Mouse (Mus musculus): ENCODE measurements around the gene Tmem212. TPM values are rescaled to one million over a fixed set of nuclear protein-coding genes. Genes with fewer than 3 reads are reported as not detected.

Gene Tmem212
- total RNA-seq, 2 experiments from 2014 or later = not detected

DNA sequence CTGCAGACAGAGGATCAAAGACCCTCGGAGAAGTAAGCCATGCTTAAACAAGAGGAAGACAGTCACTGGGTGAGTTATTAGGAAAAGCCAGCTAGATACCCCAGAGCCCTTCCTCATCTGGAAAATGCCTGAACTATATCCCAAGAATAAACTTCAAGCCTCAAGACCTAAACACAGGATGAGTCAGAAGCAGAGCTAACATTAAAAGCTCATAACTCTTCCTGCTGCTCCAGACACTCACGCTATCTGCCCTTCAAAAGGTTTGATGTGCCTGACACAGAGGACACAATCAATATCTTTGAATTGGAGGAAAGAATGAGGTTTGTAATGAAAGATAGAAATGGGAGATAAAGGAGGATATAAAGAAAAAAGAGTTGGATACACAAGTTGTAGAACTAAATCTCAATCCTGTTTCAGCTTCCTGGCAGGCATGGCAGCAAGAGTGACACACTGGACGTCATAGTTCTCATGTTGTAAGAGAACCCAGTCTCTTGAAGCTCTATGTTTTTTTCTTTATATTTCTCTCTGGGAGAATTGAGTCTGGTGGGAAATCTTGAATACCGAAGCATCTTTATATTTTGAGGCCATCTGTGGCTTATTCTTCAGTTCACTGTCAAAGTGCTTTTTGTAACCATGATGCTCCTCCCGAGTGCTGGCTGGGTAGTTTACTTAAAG is 37.6 kb downstream of the Tmem212 start:
- no peak for ATAC-seq (replicated peaks; ENCODE audit: low FRiP score, poor library complexity, severe bottlenecking)

DNA sequence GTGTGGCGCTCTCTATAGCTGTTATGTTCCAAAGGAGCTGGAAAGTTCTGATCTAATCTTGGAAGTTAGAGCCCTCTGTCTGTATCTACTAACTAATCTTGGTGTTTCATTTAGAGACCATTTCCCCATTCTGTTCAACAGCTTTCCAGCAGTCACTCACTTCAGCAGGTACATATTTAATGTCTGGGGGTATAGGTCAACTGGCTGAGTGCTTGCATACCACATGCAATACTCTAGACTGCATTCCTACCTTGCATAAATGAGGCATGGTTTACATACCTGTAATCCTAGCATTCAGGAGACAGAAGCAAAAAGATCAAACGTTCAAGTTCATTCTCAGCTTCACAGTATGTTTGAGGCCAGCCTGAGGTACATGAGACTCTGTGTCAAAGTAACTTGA is 39.9 kb downstream of the Tmem212 start:
- ATAC-seq (replicated peaks; ENCODE audit: low FRiP score, poor library complexity, severe bottlenecking) = no peak

DNA sequence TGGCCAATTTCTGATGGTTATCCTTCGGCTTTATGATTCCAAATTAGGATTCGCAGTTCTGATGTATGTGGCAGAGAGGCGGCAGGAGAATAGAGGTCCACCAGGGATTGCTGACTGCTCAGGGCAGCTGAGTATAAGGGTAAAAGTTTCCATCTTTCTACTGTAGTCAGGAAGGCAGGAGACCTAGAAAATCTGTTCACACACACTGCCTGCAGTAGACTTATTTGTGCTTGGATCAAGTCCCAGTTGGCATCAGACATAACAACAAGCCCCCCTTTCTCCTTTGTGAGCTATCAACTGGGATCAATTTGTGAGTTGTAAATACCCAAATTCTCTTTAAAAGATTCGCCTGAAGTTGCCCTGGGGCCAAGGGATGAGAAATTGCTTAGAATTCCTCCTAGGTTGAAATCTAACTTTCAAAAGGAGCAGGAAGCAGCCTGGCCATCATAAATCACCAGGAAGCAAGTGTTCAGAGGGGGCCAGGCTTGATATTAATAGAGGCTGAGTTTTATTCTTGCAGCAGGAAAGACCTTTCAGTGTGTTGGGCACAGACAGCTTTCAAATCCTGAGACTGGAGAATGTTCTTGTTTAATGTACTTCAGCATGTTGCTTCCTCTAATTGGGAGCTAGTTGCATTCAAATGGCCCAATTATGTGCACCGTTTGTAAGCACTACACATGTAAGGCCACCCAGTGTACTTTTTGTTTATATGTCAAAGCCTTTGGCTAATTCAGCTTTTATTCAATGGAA is 41.6 kb downstream of the Tmem212 start:
- no peak for ATAC-seq (replicated peaks; ENCODE audit: low FRiP score, poor library complexity, severe bottlenecking)

DNA sequence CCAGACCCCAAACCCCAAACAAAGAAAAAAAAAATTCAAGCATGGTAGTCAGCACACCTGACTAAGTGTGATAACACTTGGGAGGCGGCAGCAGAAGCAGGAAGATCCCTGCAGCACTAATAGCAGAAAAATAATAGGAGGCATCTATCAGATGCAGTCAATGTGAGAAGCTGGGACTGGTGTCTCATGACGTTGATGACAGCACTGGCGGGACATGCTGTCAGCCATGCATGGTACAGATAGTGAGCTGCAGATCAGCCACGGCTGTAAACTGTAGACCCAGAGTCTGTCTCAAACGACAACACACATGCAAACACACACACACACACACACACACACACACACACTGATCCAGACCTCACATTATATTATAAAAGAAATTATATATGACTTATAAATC is 52.9 kb downstream of the Tmem212 start:
- no peak for ATAC-seq (replicated peaks; ENCODE audit: low FRiP score, poor library complexity, severe bottlenecking)

DNA sequence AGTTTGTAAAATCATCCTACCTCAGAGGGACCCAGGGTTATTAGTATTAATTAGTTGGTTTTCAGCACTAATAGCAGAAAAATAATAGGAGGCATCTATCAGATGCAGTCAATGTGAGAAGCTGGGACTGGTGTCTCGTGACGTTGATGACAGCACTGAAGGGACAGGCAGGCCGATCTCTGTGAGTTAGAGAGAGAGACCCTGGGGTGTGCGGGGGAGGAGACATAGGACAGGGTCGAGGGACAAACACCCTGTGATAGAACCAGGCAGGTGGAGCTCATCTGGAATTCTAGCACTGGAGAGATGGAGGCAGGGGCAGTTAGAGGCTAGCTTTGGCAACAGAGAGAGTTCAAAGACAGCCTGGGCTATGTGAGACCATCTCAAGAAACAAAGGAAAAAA is 53.3 kb downstream of the Tmem212 start:
- no peak for ATAC-seq (replicated peaks; ENCODE audit: low FRiP score, poor library complexity, severe bottlenecking)

DNA sequence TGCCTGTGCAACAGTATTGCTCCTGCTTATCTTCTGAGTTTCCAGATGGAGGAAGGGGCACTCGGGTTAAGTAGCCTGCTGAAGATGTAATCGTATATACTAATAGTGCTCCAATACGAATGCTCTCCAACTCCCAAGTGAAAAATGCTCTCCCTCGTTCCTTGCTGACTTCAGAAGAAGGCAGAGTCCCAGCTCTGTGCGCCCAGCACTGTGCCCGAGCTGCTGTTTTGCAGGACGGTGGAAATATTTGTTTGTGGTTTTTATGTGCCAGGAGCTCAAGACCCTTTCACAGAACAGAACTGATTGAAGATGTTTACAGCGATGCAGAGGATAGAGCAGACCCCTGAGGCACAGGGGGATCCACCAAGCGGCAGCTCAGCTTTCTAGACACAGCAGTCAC is 55.9 kb downstream of the Tmem212 start:
- no peak for ATAC-seq (replicated peaks; ENCODE audit: low FRiP score, poor library complexity, severe bottlenecking)

DNA sequence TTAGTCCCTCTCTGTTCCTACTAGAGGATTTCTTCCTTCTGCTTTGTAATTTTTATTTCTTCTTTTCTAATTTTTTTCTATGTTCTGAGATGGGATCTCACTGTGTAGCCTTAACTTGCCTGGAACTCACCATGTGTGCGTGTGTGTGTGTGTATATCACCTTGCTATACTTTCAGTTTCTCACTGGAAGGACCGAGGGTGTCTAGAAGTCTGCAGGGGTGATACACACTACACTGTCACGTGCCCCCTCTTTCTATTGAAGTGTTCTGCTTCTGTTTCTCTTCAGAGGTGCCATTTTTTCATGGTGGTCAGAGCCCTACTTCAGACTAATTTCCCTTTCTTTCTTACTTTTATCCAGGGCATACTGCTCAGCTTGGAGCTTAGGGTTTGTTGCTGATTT is 56.4 kb downstream of the Tmem212 start:
- ATAC-seq (replicated peaks; ENCODE audit: low FRiP score, poor library complexity, severe bottlenecking) = no peak

DNA sequence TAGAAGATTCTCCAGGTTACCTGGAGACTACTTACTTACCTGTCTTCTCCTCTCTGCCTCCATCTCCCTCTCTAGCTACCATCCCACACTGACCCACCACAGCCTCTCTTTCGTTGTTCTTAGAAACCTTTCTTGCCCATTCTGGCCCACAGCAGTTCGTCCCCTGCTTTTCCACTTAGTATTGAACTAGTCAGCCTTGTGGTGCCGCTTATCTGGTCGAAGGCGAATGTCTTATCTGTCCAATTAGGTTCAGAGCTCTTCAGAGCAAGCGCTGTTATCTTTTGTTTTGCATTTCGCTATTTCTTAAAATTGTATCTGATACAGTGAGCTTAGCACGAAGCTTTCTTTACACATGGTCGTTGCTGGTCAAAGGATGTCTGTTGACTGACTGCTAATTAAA is 56.9 kb downstream of the Tmem212 start:
- ATAC-seq (replicated peaks; ENCODE audit: low FRiP score, poor library complexity, severe bottlenecking) = no peak

DNA sequence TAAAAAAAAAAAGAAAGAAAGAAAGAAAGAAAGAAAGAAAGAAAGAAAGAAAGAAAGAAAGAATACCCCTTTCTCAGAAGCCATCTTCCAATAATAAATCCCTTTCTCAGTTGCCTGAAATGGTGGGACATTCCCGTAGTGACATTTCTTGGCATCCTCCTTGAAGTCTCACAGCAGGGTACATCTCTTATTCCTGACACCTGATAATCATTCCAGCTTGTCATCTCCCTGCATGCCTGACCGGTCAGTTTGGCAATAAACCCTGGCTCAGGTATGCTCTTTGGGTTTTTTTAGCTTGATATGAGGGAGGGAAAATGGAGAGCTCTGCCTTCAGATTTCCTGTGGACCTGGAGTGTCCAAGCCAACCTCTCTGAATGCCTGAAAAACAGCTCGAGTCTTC is 59.9 kb downstream of the Tmem212 start:
- no peak for ATAC-seq (replicated peaks; ENCODE audit: low FRiP score, poor library complexity, severe bottlenecking)

DNA sequence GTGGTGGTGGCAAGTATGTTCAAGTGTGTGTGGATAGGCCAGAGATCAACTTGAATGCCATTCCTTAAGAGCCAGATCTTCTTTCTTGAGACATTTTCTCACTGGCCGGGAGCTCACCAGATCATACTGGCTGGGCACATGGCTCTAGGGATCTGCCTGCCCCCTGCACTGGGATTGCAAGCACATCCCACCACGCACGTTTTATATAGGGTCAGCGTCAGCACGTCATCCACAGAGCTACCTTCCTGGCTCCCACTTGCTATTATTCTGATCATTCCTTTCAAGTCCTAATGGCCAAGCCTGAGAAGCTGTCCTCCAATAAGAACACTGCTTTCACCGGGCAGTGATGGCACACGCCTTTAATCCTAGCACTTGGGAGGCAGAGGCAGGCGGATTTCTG is 60.4 kb downstream of the Tmem212 start:
- ATAC-seq (replicated peaks; ENCODE audit: low FRiP score, poor library complexity, severe bottlenecking) = no peak

DNA sequence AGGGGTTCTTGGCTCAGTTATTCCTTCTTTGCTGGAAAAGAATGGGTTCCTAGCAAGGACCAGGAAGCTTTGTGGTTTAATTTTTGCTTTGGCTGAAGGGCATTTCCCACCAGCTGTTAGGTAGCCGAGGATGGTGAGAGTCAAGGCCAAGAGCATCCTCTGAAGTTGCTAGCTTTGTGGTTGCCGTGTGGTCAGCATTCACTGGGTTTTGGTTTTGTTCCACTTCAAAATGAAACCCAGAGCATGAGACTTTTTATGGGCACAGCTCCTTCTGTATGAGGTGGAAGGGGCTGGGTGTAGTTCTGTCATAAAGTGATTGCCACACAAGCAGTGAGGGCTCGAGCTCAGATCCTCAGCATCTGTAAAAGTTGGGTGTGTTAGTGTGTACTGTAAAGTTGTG is 67.4 kb downstream of the Tmem212 start:
- no peak for ATAC-seq (replicated peaks; ENCODE audit: low FRiP score, poor library complexity, severe bottlenecking)

DNA sequence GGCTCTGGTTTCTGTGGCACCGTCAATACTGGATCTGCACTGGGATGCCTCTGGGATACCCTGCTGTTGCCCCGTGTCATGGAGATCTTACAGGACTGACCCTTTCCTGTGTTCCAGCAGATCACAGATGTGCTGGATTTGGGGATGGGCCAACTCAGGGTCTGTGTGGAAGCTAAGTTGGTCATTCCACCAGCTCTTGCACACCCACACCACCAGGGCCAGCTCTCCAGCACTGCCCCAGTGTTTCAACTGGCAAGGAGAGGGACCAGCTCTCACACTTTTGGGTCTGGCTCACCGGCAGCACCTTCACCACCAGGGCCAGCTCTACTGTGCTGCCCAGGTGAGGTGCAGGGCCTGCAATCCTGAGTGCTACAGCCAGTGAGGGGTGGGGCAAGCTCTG is 68.9 kb downstream of the Tmem212 start:
- no peak for ATAC-seq (replicated peaks; ENCODE audit: low FRiP score, poor library complexity, severe bottlenecking)

DNA sequence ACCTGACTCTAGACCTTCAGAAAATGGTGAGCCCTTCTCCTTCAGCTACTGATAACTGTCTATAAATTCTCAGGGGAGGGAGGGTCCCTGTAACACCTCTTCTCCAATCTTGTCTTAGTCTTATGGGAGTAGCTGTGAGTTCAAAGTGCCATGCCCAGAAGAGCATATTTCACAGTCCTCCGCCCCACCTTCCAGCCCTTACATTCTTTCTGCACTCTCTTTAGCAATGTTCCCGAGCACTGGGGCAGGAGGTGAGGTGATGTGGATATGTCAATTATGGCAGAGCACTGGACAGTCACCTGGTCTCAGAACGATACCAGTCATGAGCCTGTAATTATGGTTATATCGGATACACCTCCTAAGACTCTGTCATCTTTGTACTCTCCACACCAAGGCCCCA is 70.2 kb downstream of the Tmem212 start:
- no peak for ATAC-seq (replicated peaks; ENCODE audit: low FRiP score, poor library complexity, severe bottlenecking)

Other genes starting within 250 kb of the Tmem212 start
- gene Fndc3b, start 185.1 kb downstream of the Tmem212 start, total RNA-seq (2015; ENCODE audit: low replicate concordance) = 1.3 and 1.4 TPM in 2 replicates
- 1.3 and 1.8 TPM in 2 replicates for gene Fndc3b, start 185.1 kb downstream of the Tmem212 start, total RNA-seq (2017; ENCODE audit: low replicate concordance)
- 2.9 and 7.2 TPM in 2 replicates for gene Pld1, start 42.3 kb upstream of the Tmem212 start, total RNA-seq (2015; ENCODE audit: low replicate concordance)
- gene Pld1, start 42.3 kb upstream of the Tmem212 start, total RNA-seq (2017; ENCODE audit: low replicate concordance) = 0.61 and 1.9 TPM in 2 replicates

All from erythroid progenitor cell, adult 5-6 weeks (primary cell).